13 mouse cellular contexts compared by ENCODE assay signal in genomic region chr14:101326477-101326941, GRCm38 (mm10).
DNase-seq lines count a peak whose midpoint lies in the region; ATAC-seq and TF ChIP-seq lines count a peak whose summit lies in the region.
"Had no signal": no experiment of that assay in that cellular context is flagged by ENCODE, and none has a peak within 500 bp of the region (broad histone marks: within the 10 kb centered on the region; RNA-seq: fewer than 3 reads in every experiment).

No protein-coding gene starts in this region.

- no peak for TF ChIP-seq CTCF in midbrain, postnatal 0 days (IDR thresholded peaks at IDR 0.05)

- H3K36me3 ChIP-seq in kidney, embryonic 14.5 days (ENCODE audit: control insufficient read depth, insufficient read depth, low read length): no peaks in the 10 kb centered on the region
- no peaks in the 10 kb centered on the region for H3K36me3 ChIP-seq in midbrain, postnatal 0 days (ENCODE audit: insufficient read depth, low read length)
- H3K36me3 ChIP-seq: heart, embryonic 15.5 days had no signal

- H3K9ac ChIP-seq in kidney, embryonic 14.5 days (ENCODE audit: low read depth, low read length): no peak overlapping the region
- H3K9ac ChIP-seq in midbrain, postnatal 0 days (replicated peaks; ENCODE audit: low read length, poor library complexity, severe bottlenecking): no peak overlapping the region
- H3K9ac ChIP-seq: heart, embryonic 15.5 days had no signal

- no peak for DNase-seq in kidney, postnatal 36 days
- peak; percentile 40 for DNase-seq in embryo, embryonic 10 days (ENCODE audit: low spot score)
- DNase-seq in forelimb bud, embryonic 11.5 days (ENCODE audit: low read depth, low spot score): peak; percentile 8
- DNase-seq in midbrain, postnatal 0 days (ENCODE audit: low spot score): peak; percentile 15
- no peak for DNase-seq in cerebellum, adult 11-12 months
- DNase-seq in lung, adult 18-20 months: no peak
- DNase-seq: adrenal gland, postnatal 36 days; cerebellum, adult 8-10 months; left cerebral cortex, postnatal 4 days had no signal

- no peaks in the 10 kb centered on the region for H3K27me3 ChIP-seq in kidney, embryonic 14.5 days (ENCODE audit: control insufficient read depth, insufficient read depth, low read length)
- no peaks in the 10 kb centered on the region for H3K27me3 ChIP-seq in midbrain, postnatal 0 days (ENCODE audit: insufficient read depth, low read length)
- H3K27me3 ChIP-seq: heart, embryonic 15.5 days had no signal

- H3K4me3 ChIP-seq in kidney, embryonic 14.5 days (ENCODE audit: low read length): no peak overlapping the region
- no peak overlapping the region for H3K4me3 ChIP-seq in midbrain, postnatal 0 days (ENCODE audit: low read depth, low read length)
- H3K4me3 ChIP-seq: heart, embryonic 15.5 days had no signal

- ATAC-seq in kidney, embryonic 14.5 days (ENCODE audit: low FRiP score, low TSS enrichment): peak; percentile 52; the same call in 1 of the 2 replicates
- no peak for ATAC-seq in midbrain, postnatal 0 days (ENCODE audit: low FRiP score)
- no peak for ATAC-seq in granulocyte monocyte progenitor cell, adult 5-6 weeks (replicated peaks; ENCODE audit: poor library complexity, severe bottlenecking)
- ATAC-seq: intestine, embryonic 16.5 days had no signal

- 0 out of 2 replicates have a peak, but pooled peaks cover 5% of the 10 kb centered on the region for H3K4me1 ChIP-seq in kidney, embryonic 14.5 days (ENCODE audit: control insufficient read depth, insufficient read depth, low read length)
- no peaks in the 10 kb centered on the region for H3K4me1 ChIP-seq in midbrain, postnatal 0 days (ENCODE audit: insufficient read depth, low read length)

- no peaks in the 10 kb centered on the region for H3K9me3 ChIP-seq in kidney, embryonic 14.5 days (ENCODE audit: control insufficient read depth, low read length)
- H3K9me3 ChIP-seq in midbrain, postnatal 0 days (ENCODE audit: low read length): no peaks in the 10 kb centered on the region
- H3K9me3 ChIP-seq: heart, embryonic 15.5 days had no signal

- no peak overlapping the region for H3K27ac ChIP-seq in kidney, embryonic 14.5 days (ENCODE audit: low read depth, low read length)
- no peak overlapping the region for H3K27ac ChIP-seq in midbrain, postnatal 0 days (ENCODE audit: low read depth, low read length)
- H3K27ac ChIP-seq: heart, embryonic 15.5 days had no signal

- no peak overlapping the region for H3K4me2 ChIP-seq in kidney, embryonic 14.5 days (replicated peaks; ENCODE audit: low read depth, low read length)
- H3K4me2 ChIP-seq in midbrain, postnatal 0 days (ENCODE audit: low read depth, low read length, poor library complexity, severe bottlenecking): no peak overlapping the region
- H3K4me2 ChIP-seq: heart, embryonic 15.5 days had no signal

- 24% methylated on average over 12 of the region's 12 CpGs for WGBS in kidney, embryonic 14.5 days
- 49% methylated on average over 12 of the region's 12 CpGs for WGBS in midbrain, postnatal 0 days

Comparison
In these comparisons a context has a peak if more than half of its experiments do, and no peak if none do; other contexts are left out.
1. DNase-seq: peak in embryo, embryonic 10 days (single experiment), forelimb bud, embryonic 11.5 days (single experiment) and midbrain, postnatal 0 days (single experiment); none in kidney, postnatal 36 days (0 of 2), cerebellum, adult 11-12 months (single experiment) and lung, adult 18-20 months (0 of 2).